Mouse (Mus musculus) natural killer cell, adult 2 months (primary cell): Measurements from ENCODE around the gene Ect2.
A peak's percentile ranks its signal among the peaks of the same experiment; 100 is the strongest.

ENCODE experiments used
- DNase-seq, 2 experiments: peaks; one replicate each; pipeline ENCODE4 v3.0.0; 2022; ENCODE audit warnings: low spot score in 2 of 2

Gene Ect2

DNA sequence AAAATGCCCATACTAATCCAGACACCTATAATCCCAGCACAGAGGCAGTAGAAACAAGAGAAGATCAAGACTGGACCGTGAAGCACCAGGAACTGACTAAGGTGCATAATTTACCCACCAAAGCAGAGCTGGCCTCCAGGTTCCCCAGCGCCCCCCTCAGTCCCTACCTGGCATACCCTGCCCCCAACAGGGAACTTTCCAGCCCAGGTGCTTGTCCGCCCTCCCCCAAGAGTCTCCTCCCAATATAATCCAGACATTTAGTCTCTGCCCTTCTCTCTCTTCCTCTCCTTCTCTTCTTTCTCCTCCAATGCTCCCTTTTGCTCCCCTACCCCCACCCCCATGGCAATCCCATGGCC lies 2.9 kb upstream of the Ect2 start:
- DNase-seq: no peak

- DNase-seq: no peak
Measured at GRCm38 (mm10) chr3:27155856-27156593, 2.3 kb upstream of the Ect2 start.

DNA sequence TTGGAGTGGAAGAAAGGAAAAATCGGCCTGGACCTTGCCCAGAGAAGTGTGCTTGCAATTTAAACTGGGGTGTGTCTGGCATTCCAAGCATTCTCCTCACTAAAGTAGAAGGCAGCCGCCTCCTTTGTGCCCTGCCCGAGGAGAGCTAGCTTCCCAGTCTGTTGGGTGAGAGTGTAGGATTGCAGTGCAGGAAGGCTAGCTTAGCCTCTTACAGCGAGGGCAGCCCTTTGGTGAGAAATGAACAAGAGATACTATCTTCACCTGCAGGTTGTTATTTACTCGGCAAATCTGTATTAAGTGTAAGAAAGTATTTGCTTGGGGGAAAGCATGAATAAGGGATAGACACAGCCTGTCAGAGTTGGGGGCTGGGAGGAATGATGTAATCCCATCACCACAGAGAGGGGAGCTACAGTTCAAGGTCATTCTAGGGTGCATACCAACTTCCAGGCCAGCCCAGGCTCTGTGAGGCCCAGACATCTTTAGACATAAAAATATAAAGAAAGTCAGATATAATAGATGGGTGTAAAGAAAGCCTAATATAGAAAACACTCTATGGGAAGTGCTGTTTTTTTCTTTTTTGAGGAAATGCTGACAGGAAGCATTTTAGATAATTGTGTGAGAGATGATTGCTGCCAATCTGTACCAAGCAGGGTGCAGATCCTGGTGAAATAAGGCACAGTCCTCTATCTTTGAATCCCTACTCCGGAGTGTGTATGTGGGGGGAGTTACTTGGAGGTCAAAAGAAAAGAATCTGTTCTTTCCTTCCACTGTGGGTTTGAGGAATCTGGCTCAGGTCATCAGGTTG lies 1.6 kb upstream of the Ect2 start:
- DNase-seq: no peak

- DNase-seq: no peak
Measured at GRCm38 (mm10) chr3:27154280-27154679, 602 bp upstream of the Ect2 start.

GRCm38 (mm10) chr3:27153191-27153671 lies 447 bp downstream of the Ect2 start:
- DNase-seq: peak; percentile 7 to 13

DNA sequence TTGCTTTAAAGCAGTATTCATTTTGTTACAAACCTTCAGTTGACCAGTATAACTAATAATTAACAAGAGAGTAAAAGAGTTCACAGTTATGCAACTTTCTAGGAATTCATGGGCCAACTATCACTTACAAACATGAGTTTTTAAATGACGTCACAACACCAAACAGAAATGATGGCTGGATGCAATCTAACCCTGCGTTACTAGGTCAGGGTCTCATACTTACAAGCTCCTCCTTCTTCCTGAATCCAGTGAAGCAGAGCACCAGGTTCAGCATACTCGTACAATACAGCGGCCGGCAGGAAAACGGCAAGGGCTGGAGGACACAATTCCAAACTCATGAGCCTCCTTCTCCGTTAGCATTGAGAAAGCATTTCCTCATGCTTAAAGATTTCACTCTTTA lies 7.9 kb downstream of the Ect2 start:
- DNase-seq: no peak

DNA sequence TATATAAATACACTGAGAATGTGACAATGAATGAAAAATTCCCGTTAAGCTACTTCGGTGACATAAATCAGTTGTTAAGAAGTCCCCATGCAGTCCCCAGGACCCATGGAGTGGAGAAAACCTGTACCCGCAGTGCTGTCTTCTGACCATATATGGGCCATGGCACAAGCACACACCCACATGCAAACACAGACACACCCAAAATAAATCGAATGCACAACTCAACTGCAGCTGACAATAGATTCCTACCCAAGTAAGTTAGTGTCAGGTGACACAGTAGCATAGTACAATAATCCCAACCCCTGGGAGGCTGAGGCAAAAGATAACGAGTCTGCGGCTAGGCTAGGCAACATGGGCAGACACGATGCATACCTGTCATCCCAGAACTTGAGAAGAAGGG lies 10.1 kb downstream of the Ect2 start:
- no peak for DNase-seq

DNA sequence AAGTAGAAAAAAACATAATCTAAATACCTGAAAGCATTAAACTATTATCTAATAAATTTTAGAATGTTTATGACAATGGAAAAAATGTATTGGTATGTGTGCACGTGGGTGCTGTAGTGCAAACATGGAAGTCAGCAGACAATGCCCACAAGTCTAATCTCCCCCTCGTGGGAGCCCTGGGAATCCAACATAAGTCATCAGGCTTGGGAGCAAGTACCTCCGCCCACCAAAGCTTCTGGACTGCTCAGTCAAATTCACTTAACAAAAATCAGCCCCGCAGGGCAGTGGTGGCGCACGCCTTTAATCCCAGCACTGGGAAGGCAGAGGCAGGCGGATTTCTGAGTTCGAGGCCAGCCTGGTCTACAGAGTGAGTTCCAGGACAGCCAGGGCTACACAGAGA lies 13.6 kb downstream of the Ect2 start:
- DNase-seq: no peak

GRCm38 (mm10) chr3:27121864-27122450 lies 31.7 kb downstream of the Ect2 start:
- no peak for DNase-seq

DNA sequence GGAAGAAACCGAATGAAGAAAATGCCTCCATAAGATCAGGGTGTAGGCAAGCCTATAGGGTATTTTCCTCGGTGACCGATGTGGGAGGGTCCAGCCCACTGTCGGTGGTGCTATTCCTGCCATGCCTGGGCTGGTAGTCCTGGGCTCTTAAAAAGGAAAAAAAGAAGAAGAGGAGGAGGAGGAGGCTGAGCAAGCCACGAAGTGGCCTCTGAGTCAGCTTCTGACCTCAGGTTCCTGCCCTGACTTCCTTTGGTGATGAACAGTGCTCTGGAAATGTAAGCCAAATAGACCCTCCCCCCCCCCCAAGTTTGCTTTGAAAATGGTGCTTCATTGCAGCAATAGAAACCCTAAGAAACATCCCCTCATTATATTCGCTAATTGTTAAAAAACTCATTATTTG lies 32.7 kb downstream of the Ect2 start:
- no peak for DNase-seq

GRCm38 (mm10) chr3:27118227-27118626 lies 35.5 kb downstream of the Ect2 start:
- DNase-seq: no peak

- no peak for DNase-seq
Measured at GRCm38 (mm10) chr3:27110860-27111259, 42.8 kb downstream of the Ect2 start.

GRCm38 (mm10) chr3:27109109-27109508 lies 44.6 kb downstream of the Ect2 start:
- no peak for DNase-seq

- no peak for DNase-seq
Measured at GRCm38 (mm10) chr3:27107142-27107541, 46.5 kb downstream of the Ect2 start.

GRCm38 (mm10) chr3:27102965-27103364 lies 50.7 kb downstream of the Ect2 start:
- no peak for DNase-seq

GRCm38 (mm10) chr3:27098633-27099032 lies 55.0 kb downstream of the Ect2 start:
- no peak for DNase-seq

- DNase-seq: no peak
Measured at GRCm38 (mm10) chr3:27086221-27086620, 67.5 kb downstream of the Ect2 start.

GRCm38 (mm10) chr3:27081229-27082060 lies 72.2 kb downstream of the Ect2 start:
- no peak for DNase-seq

GRCm38 (mm10) chr3:27080061-27080770 lies 73.5 kb downstream of the Ect2 start:
- no peak for DNase-seq

DNA sequence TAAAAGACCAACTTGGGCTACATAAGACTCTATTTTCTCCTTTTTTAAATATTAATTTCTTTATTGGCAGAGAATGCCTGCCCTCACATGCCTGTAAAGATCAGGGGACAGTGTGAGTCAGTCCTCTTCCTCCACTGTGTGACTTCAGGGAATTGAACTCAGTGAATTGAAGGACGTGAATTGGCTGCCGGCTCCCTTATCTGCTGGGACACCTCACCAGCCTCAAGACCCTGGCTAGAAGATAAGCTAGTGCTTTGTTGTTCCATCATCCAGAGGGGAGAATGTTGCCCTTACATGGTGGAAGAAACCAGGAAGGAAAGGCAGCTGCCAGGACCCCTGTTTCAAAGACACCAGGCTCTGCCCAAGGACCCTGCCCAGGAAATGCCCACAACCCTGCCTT lies 79.8 kb downstream of the Ect2 start:
- no peak for DNase-seq

GRCm38 (mm10) chr3:27071706-27072105 lies 82.0 kb downstream of the Ect2 start:
- DNase-seq: no peak
